Mouse (Mus musculus) hindbrain, embryonic 10.5 days (tissue): ENCODE measurements at regions not wholly inside any gene's neighbourhood (a gene's known extent, or its start where the extent isn't known, plus 50 kb on each side); places are given as distances from the start of the nearest gene placed in this dataset.
A peak's percentile ranks its signal among the peaks of the same experiment; 100 is the strongest.

ENCODE experiments used
- DNase-seq: peaks from one replicate; pipeline ENCODE4 v3.0.0-alpha.2; 2017; ENCODE audit warnings: low spot score
- H3K27ac ChIP-seq: fragments of 300-500 bp; sonication (generic); 2 replicates; pipeline ENCODE4 v1.5.1; 2016; ENCODE audit warnings: mild to moderate bottlenecking, moderate library complexity
- H3K27me3 ChIP-seq: fragments of 300-500 bp; sonication (generic); 2 replicates; pipeline ENCODE4 v1.6.1; 2016; ENCODE audit warnings: mild to moderate bottlenecking; ENCODE audit not compliant: poor library complexity, insufficient read depth, severe bottlenecking
- H3K36me3 ChIP-seq: fragments of 300-500 bp; sonication (generic); 2 replicates; pipeline ENCODE4 v1.6.1; 2016; ENCODE audit warnings: mild to moderate bottlenecking, moderate library complexity
- H3K4me1 ChIP-seq: fragments of 300-500 bp; sonication (generic); replicated peaks from 2 replicates; pipeline ENCODE4 v1.6.1; 2016; ENCODE audit warnings: mild to moderate bottlenecking
- H3K4me3 ChIP-seq: fragments of 300-500 bp; sonication (generic); 2 replicates; pipeline ENCODE4 v1.5.1; 2016; ENCODE audit warnings: mild to moderate bottlenecking, moderate library complexity
- H3K9me3 ChIP-seq: fragments of 300-500 bp; sonication (generic); 2 replicates; pipeline ENCODE4 v1.6.1; 2016; ENCODE audit warnings: mild to moderate bottlenecking, moderate library complexity
- WGBS: fragments of 180-500 bp; shearing (Covaris S2); methylation state at CpG from one replicate; pipeline ENCODE4 v1.1.7; 2016; 5-methylcytosine and 5-hydroxymethylcytosine counted together

DNA sequence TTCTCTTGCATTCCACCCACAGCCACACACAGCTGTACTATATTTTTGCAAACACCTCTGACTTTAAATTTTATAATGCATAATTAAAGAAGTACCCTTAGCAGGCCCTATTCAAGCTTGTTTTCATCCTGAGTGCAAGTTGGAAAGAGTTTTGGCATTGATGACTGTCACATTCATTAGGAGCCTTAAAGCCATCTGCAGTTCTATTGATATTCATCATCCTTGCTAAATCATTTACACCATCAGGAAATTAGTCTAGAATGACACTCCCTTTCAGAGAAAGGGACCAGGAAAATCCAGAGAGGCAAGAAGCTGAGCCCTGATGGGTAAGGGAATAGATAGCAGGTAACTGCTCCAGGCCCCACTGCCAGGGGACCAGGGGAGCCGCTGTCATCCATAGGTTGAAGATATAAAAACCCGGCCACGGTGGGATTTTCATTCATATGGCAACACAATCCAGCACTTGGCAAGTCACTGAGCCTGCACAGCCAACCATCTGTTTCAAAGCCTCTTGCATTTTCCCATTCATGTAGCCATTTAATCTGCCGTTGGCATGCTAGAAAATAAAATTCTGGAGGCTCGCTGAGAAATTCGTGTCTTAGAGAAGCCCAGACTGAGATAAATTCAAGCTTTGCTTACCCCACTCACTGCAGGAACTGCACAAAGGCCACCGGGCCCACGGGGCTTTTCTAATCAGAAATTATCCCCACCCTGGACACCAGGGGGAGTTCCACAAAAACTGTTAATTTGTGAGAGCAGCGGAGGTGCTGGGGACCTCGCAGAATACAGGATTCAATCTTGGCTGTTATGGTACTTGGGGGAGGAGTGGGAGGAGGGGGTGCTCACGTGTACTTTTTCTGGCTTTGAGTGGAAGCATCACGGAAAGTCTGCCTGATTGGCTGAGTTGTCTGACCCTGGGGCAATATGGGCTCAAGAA is 101.8 kb upstream of the Veph1 start:
- no peaks in the 10 kb centered on the region for H3K9me3 ChIP-seq
- WGBS = 61% methylated on average over 12 of the region's 12 CpGs
- peak; percentile 19 for DNase-seq

DNA sequence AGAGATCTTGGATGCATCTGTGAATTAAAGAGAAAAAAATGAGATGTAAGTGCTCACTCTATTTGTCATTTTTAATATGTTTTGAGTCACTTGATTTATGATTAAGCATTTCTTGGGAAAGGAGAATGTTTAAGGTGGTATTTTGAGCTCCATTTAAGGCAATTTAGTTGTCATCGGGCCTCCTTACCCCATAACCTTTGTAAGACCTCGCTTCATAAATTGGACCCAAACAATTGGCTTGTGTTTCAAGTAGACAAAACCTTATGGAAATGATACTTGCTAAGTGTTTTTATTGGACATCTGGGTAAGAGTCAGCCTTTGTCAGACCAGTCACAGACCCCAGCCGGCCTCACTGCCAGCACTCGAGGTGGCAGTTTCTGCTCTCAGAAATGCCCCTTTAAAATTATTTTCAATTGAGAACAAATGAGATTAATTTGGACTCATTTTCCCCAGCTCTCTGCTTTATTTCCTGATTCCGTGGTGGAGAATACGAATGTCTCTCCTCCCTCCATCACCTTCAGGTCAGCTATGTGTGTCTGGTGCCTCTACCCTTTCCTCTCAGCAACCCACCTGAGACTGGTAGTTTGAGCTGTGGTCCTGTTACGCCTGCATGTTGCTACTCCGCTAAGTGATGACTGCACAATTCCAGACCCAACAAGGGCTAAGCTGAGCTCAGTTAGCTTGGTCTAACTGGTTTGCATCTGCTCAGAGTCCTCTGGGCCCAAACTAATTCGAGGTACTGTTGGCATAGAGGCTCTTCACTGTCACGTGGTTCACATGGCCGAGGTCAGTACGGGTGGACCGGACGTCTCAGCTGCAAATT is 78.7 kb upstream of the Veph1 start:
- no peak overlapping the region for H3K27ac ChIP-seq
- no peak overlapping the region for H3K4me3 ChIP-seq
- no peaks in the 10 kb centered on the region for H3K9me3 ChIP-seq
- 85% methylated on average over 14 of the region's 14 CpGs for WGBS
- no peaks in the 10 kb centered on the region for H3K27me3 ChIP-seq
- H3K36me3 ChIP-seq = no peaks in the 10 kb centered on the region
- H3K4me1 ChIP-seq = no peaks in the 10 kb centered on the region
- DNase-seq = no peak

More for the DNA sequence above, 101.8 kb upstream of the Veph1 start:
- no peak overlapping the region for H3K27ac ChIP-seq
- H3K4me1 ChIP-seq = no peaks in the 10 kb centered on the region
- H3K27me3 ChIP-seq = no peaks in the 10 kb centered on the region
- H3K4me3 ChIP-seq = no peak overlapping the region
- H3K36me3 ChIP-seq = no peaks in the 10 kb centered on the region

DNA sequence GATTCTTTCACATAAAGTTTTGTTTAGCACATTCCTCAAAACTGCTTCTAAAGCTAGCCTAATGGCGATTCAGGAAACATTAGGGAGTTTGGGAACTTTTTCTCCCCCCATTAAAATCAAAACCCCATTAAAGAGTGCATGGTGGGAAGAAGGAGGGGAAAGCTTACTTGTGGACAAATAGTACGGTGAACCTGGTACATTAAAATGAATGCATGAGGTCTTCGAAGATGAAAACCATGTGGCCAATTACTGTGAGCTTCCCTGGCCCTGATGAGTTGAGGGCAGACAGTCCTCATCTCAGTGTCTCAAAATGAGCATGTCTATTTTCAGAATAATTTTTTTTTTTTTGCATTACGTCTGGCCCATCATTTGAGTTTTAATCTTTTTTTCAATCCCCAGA is 78.0 kb upstream of the Veph1 start:
- Histone ChIP-seq H3K36me3 (no peaks in the 10 kb centered on the region), H3K27me3 (no peaks in the 10 kb centered on the region), H3K4me1 (no peaks in the 10 kb centered on the region), H3K27ac (no peak overlapping the region), H3K4me3 (no peak overlapping the region), H3K9me3 (no peaks in the 10 kb centered on the region)
- WGBS = 87% methylated on average over 4 of the region's 4 CpGs
- DNase-seq = no peak

DNA sequence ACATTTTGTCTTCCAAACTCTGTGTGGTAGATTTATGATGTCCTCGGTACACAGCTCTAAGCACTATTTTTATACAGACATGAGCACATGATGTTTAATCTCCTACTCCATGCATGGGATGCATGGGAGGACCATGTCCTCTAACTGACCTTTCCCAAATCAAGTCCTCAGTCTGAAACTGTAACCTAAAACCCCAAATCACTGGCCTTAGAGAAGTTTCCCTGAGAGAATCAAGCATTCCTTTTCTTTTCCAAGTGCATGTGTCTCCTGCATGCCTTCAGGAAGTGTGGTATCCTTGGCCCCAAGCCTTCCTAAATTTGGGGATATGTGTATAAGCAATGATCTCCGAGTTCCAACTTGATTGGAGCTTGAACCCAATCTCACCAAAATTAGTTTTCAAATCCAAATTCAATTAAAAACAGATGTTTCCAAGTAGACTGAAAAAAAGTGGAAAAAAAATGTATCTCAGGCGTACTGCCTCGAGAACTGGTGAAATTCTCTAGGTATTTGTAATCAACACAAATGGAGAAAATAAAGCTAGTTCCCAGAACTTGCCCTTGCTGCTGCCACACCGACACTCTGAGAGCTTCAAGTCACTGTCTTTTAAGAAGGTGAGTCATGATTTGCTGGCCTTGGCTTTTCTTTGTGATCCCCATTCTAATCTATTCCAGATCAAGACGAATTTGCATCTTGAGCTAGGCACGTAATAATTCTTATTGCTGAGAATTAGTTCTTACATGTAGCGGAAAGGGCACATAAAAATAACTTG is 77.4 kb upstream of the Veph1 start:
- no peaks in the 10 kb centered on the region for H3K4me1 ChIP-seq
- H3K27me3 ChIP-seq = no peaks in the 10 kb centered on the region
- no peak overlapping the region for H3K27ac ChIP-seq
- H3K36me3 ChIP-seq = no peaks in the 10 kb centered on the region
- H3K4me3 ChIP-seq = no peak overlapping the region
- no peaks in the 10 kb centered on the region for H3K9me3 ChIP-seq
- no peak for DNase-seq
- 81% methylated on average over 8 of the region's 8 CpGs for whole genome bisulfite sequencing
